Mouse (Mus musculus) lung, postnatal 25 days (tissue): Measurements from ENCODE around the gene Zdhhc14.

ENCODE experiments used
- DNase-seq: peaks from one replicate; pipeline ENCODE4 v3.0.0; 2022; ENCODE audit warnings: low spot score

Gene Zdhhc14

GRCm38 (mm10) chr17:5744016-5744415, 251.7 kb downstream of the Zdhhc14 start:
- no peak for DNase-seq

- no peak for DNase-seq
Measured at GRCm38 (mm10) chr17:5746378-5746777, 254.0 kb downstream of the Zdhhc14 start.

- no peak for DNase-seq
Measured at GRCm38 (mm10) chr17:5747539-5748500, 255.5 kb downstream of the Zdhhc14 start.

GRCm38 (mm10) chr17:5748501-5748894, 256.1 kb downstream of the Zdhhc14 start:
- DNase-seq, result peak; percentile 32

GRCm38 (mm10) chr17:5750278-5750677, 257.9 kb downstream of the Zdhhc14 start:
- no peak for DNase-seq

- no peak for DNase-seq
Measured at GRCm38 (mm10) chr17:5751066-5751465, 258.7 kb downstream of the Zdhhc14 start.

- DNase-seq, result no peak
Measured at GRCm38 (mm10) chr17:5752322-5752715, 260.0 kb downstream of the Zdhhc14 start.

GRCm38 (mm10) chr17:5752716-5753585, 260.6 kb downstream of the Zdhhc14 start:
- peak; percentile 72 for DNase-seq

- DNase-seq, result no peak
Measured at GRCm38 (mm10) chr17:5755489-5755888, 263.1 kb downstream of the Zdhhc14 start.

- DNase-seq, result no peak
Measured at GRCm38 (mm10) chr17:5756065-5756464, 263.7 kb downstream of the Zdhhc14 start.

GRCm38 (mm10) chr17:5756855-5757254, 264.5 kb downstream of the Zdhhc14 start:
- no peak for DNase-seq

GRCm38 (mm10) chr17:5763768-5764167, 271.4 kb downstream of the Zdhhc14 start:
- no peak for DNase-seq

- no peak for DNase-seq
Measured at GRCm38 (mm10) chr17:5764270-5764669, 271.9 kb downstream of the Zdhhc14 start.

- DNase-seq, result no peak
Measured at GRCm38 (mm10) chr17:5765746-5766145, 273.4 kb downstream of the Zdhhc14 start.

- no peak for DNase-seq
Measured at GRCm38 (mm10) chr17:5768164-5768705, 275.9 kb downstream of the Zdhhc14 start.

GRCm38 (mm10) chr17:5768810-5769520, 276.6 kb downstream of the Zdhhc14 start:
- no peak for DNase-seq

GRCm38 (mm10) chr17:5769776-5770175, 277.4 kb downstream of the Zdhhc14 start:
- no peak for DNase-seq

- DNase-seq, result no peak
Measured at GRCm38 (mm10) chr17:5770265-5771249, 278.2 kb downstream of the Zdhhc14 start.

GRCm38 (mm10) chr17:5780213-5780975, 288.0 kb downstream of the Zdhhc14 start:
- DNase-seq, result no peak

GRCm38 (mm10) chr17:5785238-5785637, 292.9 kb downstream of the Zdhhc14 start:
- DNase-seq, result no peak
